Mouse (Mus musculus): ENCODE measurements at regions not wholly inside any gene's neighbourhood (a gene's known extent, or its start where the extent isn't known, plus 50 kb on each side); places are given as distances from the start of the nearest gene placed in this dataset.

GRCm38 (mm10) chr15:67357867-67358266, 857.2 kb upstream of the Lrrc6 start:
- no peak for TF ChIP-seq POLR2A (IDR thresholded peaks at IDR 0.05; ENCODE audit: borderline replicate concordance, extremely low read depth, low read depth, low read length)
- no peak for TF ChIP-seq CTCF (IDR thresholded peaks at IDR 0.05; ENCODE audit: insufficient read depth, low read length)
- 85% methylated on average over 3 of the region's 3 CpGs for WGBS
- DNase-seq = no peak
- Histone ChIP-seq H3K4me1 (ENCODE audit: control insufficient read depth, insufficient read depth, low read length) (0 out of 2 replicates have a peak, but pooled peaks cover 4% of the 10 kb centered on the region), H3K4me3 (replicated peaks; ENCODE audit: extremely low read depth, low read depth, low read length) (no peak overlapping the region)

GRCm38 (mm10) chr15:67355334-67355733, 854.6 kb upstream of the Lrrc6 start:
- DNase-seq = no peak
- no peak overlapping the region for H3K4me3 ChIP-seq (replicated peaks; ENCODE audit: extremely low read depth, low read depth, low read length)
- H3K4me1 ChIP-seq (ENCODE audit: control insufficient read depth, insufficient read depth, low read length) = no peaks in the 10 kb centered on the region
- TF ChIP-seq CTCF (IDR thresholded peaks at IDR 0.05; ENCODE audit: insufficient read depth, low read length) = no peak
- TF ChIP-seq POLR2A (IDR thresholded peaks at IDR 0.05; ENCODE audit: borderline replicate concordance, extremely low read depth, low read depth, low read length) = no peak

- H3K4me1 ChIP-seq (ENCODE audit: control insufficient read depth, insufficient read depth, low read length) = no peaks in the 10 kb centered on the region
- no peak overlapping the region for H3K4me3 ChIP-seq (replicated peaks; ENCODE audit: extremely low read depth, low read depth, low read length)
- TF ChIP-seq POLR2A (IDR thresholded peaks at IDR 0.05; ENCODE audit: borderline replicate concordance, extremely low read depth, low read depth, low read length) (no peak), CTCF (IDR thresholded peaks at IDR 0.05; ENCODE audit: insufficient read depth, low read length) (no peak)
- DNase-seq = no peak
Observed at GRCm38 (mm10) chr15:67354598-67355159, 854.0 kb upstream of the Lrrc6 start.

- TF ChIP-seq POLR2A (IDR thresholded peaks at IDR 0.05; ENCODE audit: borderline replicate concordance, extremely low read depth, low read depth, low read length) (no peak), CTCF (IDR thresholded peaks at IDR 0.05; ENCODE audit: insufficient read depth, low read length) (no peak)
- no peak for DNase-seq
- 86% methylated on average over 4 of the region's 4 CpGs for WGBS
- no peaks in the 10 kb centered on the region for H3K4me1 ChIP-seq (ENCODE audit: control insufficient read depth, insufficient read depth, low read length)
- no peak overlapping the region for H3K4me3 ChIP-seq (replicated peaks; ENCODE audit: extremely low read depth, low read depth, low read length)
Observed at GRCm38 (mm10) chr15:67349501-67349900, 848.8 kb upstream of the Lrrc6 start.

- no peak overlapping the region for H3K4me3 ChIP-seq (replicated peaks; ENCODE audit: extremely low read depth, low read depth, low read length)
- WGBS = 72% methylated on average over 7 of the region's 7 CpGs
- DNase-seq = no peak
- H3K4me1 ChIP-seq (ENCODE audit: control insufficient read depth, insufficient read depth, low read length) = no peaks in the 10 kb centered on the region
- TF ChIP-seq CTCF (IDR thresholded peaks at IDR 0.05; ENCODE audit: insufficient read depth, low read length) = no peak
- no peak for TF ChIP-seq POLR2A (IDR thresholded peaks at IDR 0.05; ENCODE audit: borderline replicate concordance, extremely low read depth, low read depth, low read length)
Observed at GRCm38 (mm10) chr15:67345179-67346148, 844.8 kb upstream of the Lrrc6 start.

GRCm38 (mm10) chr15:67342050-67342449, 841.3 kb upstream of the Lrrc6 start:
- 76% methylated on average over 3 of the region's 3 CpGs for WGBS
- no peak for DNase-seq
- Histone ChIP-seq H3K4me3 (replicated peaks; ENCODE audit: extremely low read depth, low read depth, low read length) (no peak overlapping the region), H3K4me1 (ENCODE audit: control insufficient read depth, insufficient read depth, low read length) (no peaks in the 10 kb centered on the region; the same call in 1 of the 2 replicates)
- TF ChIP-seq CTCF (IDR thresholded peaks at IDR 0.05; ENCODE audit: insufficient read depth, low read length) = no peak
- TF ChIP-seq POLR2A (IDR thresholded peaks at IDR 0.05; ENCODE audit: borderline replicate concordance, extremely low read depth, low read depth, low read length) = no peak

- no peak for DNase-seq
- WGBS = 78% methylated on average over 5 of the region's 5 CpGs
- Histone ChIP-seq H3K4me1 (ENCODE audit: control insufficient read depth, insufficient read depth, low read length) (no peaks in the 10 kb centered on the region; the same call in 1 of the 2 replicates), H3K4me3 (replicated peaks; ENCODE audit: extremely low read depth, low read depth, low read length) (no peak overlapping the region)
- TF ChIP-seq CTCF (IDR thresholded peaks at IDR 0.05; ENCODE audit: insufficient read depth, low read length) = no peak
- TF ChIP-seq POLR2A (IDR thresholded peaks at IDR 0.05; ENCODE audit: borderline replicate concordance, extremely low read depth, low read depth, low read length) = no peak
Observed at GRCm38 (mm10) chr15:67337040-67337395, 836.3 kb upstream of the Lrrc6 start.

- WGBS = 59% methylated on average over 5 of the region's 5 CpGs
- no peak for DNase-seq
- Histone ChIP-seq H3K4me1 (ENCODE audit: control insufficient read depth, insufficient read depth, low read length) (no peaks in the 10 kb centered on the region; the same call in 1 of the 2 replicates), H3K4me3 (replicated peaks; ENCODE audit: extremely low read depth, low read depth, low read length) (no peak overlapping the region)
- no peak for TF ChIP-seq POLR2A (IDR thresholded peaks at IDR 0.05; ENCODE audit: borderline replicate concordance, extremely low read depth, low read depth, low read length)
Observed at GRCm38 (mm10) chr15:67336294-67337039, 835.8 kb upstream of the Lrrc6 start.

GRCm38 (mm10) chr15:67332521-67332920, 831.8 kb upstream of the Lrrc6 start:
- Histone ChIP-seq H3K4me1 (ENCODE audit: control insufficient read depth, insufficient read depth, low read length) (no peaks in the 10 kb centered on the region; the same call in 1 of the 2 replicates), H3K4me3 (replicated peaks; ENCODE audit: extremely low read depth, low read depth, low read length) (no peak overlapping the region)
- 84% methylated on average over 1 of the region's 1 CpGs for WGBS
- TF ChIP-seq POLR2A (IDR thresholded peaks at IDR 0.05; ENCODE audit: borderline replicate concordance, extremely low read depth, low read depth, low read length) = no peak
- no peak for TF ChIP-seq CTCF (IDR thresholded peaks at IDR 0.05; ENCODE audit: insufficient read depth, low read length)
- no peak for DNase-seq

Measured in lung, adult 2 months (tissue).